Mouse (Mus musculus) myocyte (in vitro differentiated cells): Measurements from ENCODE around the gene Nr1h5.

ENCODE experiments used
- CEBPB ChIP-seq: IDR thresholded peaks from 2 replicates; pipeline ENCODE4 v1.6.1; 2011; ENCODE audit warnings: mild to moderate bottlenecking, moderate library complexity; ENCODE audit not compliant: poor library complexity, insufficient read depth, severe bottlenecking
- E2F4 ChIP-seq: IDR thresholded peaks from one replicate; pipeline ENCODE4 v1.6.1; 2011; ENCODE audit warnings: mild to moderate bottlenecking, control low read depth, moderate library complexity; ENCODE audit not compliant: insufficient read depth
- MAX ChIP-seq: IDR thresholded peaks from one replicate; pipeline ENCODE4 v1.6.1; 2011; ENCODE audit warnings: low read depth, mild to moderate bottlenecking, control low read depth
- MYOG ChIP-seq, 3 experiments: IDR thresholded peaks; one replicate each; pipeline ENCODE4 v1.6.1; 2011; ENCODE audit warnings: control low read depth in 2 of 3, low read depth in 2 of 3, mild to moderate bottlenecking in 2 of 3; ENCODE audit not compliant: insufficient read length in 2 of 3, control insufficient read depth in 1 of 3, insufficient read depth in 1 of 3
- POLR2A ChIP-seq: IDR thresholded peaks from one replicate; pipeline ENCODE4 v1.6.1; 2011; ENCODE audit warnings: low read depth, mild to moderate bottlenecking, control low read depth, moderate library complexity; ENCODE audit not compliant: insufficient read length
- POLR2AphosphoS2 ChIP-seq: IDR thresholded peaks from one replicate; pipeline ENCODE4 v1.6.1; 2011; ENCODE audit warnings: low read depth, control low read depth; ENCODE audit not compliant: insufficient read length
- REST ChIP-seq: IDR thresholded peaks from one replicate; pipeline ENCODE4 v1.6.1; 2011; ENCODE audit warnings: mild to moderate bottlenecking, control low read depth, moderate library complexity; ENCODE audit not compliant: insufficient read depth, insufficient read length
- TCF12 ChIP-seq: IDR thresholded peaks from one replicate; pipeline ENCODE4 v1.6.1; 2011; ENCODE audit warnings: mild to moderate bottlenecking, control low read depth; ENCODE audit not compliant: poor library complexity, insufficient read depth, severe bottlenecking
- TCF3 ChIP-seq: IDR thresholded peaks from one replicate; pipeline ENCODE4 v1.6.1; 2011; ENCODE audit warnings: low read depth, control low read depth; ENCODE audit not compliant: insufficient read length
- USF1 ChIP-seq: IDR thresholded peaks from one replicate; pipeline ENCODE4 v1.6.1; 2011; ENCODE audit warnings: low read depth, mild to moderate bottlenecking, control low read depth, moderate library complexity

- no peak for TF ChIP-seq USF1
- TF ChIP-seq POLR2A = no peak
- no peak for TF ChIP-seq POLR2AphosphoS2
- no peak for TF ChIP-seq TCF12
- no peak for TF ChIP-seq MAX
- TF ChIP-seq E2F4 = no peak
- no peak for TF ChIP-seq CEBPB
- no peak for TF ChIP-seq MYOG (IDR thresholded peaks at IDR 0.05; ENCODE audit: control insufficient read depth in 1 of 3, insufficient read depth in 1 of 3, insufficient read length in 2 of 3, low read depth in 2 of 3)
- TF ChIP-seq TCF3 = no peak
- TF ChIP-seq REST = no peak
These were observed 37.7 kb upstream of the Nr1h5 start for GRCm38 (mm10) chr3:103001595-103001994.
